Mouse (Mus musculus): ENCODE results near the gene Gtf2i.
"Not testable (repeated sequence)": the region's sequence is repeated elsewhere in the genome, so short reads cannot be mapped to it uniquely, and the experiment has no call there.

Gene Gtf2i

DNA sequence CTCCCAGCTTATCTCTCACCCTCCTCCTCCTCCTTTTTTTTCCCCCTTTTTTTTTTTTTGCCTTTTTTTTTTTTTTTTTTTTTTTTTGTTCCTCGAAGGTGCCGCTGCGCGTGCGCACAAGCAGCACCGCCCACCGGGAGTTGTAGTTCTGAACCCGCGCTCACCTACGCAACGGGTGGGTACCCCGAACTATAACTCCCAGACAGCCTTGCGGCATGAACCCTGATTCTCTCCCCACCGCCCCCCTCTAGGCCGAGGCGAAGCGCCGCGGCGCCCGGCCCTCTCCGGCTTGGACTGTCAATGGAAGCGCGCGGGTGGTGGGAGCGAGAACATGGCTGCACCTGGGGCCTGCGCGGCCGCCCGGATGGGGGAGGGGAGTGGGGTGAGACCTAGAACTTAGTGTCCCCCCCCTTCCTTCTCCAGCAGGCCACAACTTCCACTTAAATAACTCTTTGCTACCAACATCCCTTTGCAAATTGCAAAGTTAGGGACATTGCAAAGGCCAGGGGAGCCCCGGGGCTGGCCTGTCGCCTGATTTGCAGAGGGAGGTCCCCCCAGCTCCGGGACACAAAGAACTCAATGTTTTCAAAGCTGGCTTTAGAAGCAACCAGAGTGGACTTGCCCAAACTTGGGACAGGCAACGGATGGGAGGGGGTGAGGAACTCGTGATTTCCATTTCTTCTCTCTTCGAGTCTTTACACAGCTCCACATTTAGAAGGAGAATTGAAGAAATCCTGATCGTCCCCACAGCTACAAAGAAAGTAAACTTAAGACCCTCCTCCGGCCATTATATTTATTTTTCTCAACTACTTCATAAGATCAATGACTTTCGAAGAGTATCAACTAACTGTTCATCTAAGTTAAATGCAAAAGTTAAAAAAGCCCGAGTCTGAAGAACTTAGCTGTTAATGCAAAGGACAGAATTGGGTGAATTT, at the start of gene Gtf2i:
Gtf2i (minus strand) TSS at position 73 of the 935 bp plus-strand sequence.
- peak; percentile 79 for DNase-seq (ENCODE audit: low read depth, low spot score)

DNA sequence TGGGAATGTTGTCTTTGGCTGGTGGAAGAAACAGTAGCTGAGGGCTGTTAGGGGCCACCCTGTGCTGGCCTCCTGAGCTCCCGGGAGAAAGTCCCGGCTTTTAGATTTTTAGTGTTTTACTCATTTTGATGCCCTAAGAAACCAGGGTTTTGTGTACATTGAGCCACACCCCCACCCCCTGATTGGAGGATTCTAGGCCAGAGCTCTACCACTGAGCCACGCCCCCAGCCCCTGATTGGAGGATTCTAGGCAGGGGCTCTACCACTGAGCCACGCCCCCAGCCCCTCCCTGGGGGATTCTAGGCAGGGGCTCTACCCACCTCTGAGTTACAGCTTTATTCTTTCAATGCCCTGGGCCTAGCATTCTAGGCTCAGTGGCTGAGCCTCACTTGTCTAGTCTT, 44.5 kb upstream of the Gtf2i start:
- DNase-seq (ENCODE audit: low read depth, low spot score), result no peak

DNA sequence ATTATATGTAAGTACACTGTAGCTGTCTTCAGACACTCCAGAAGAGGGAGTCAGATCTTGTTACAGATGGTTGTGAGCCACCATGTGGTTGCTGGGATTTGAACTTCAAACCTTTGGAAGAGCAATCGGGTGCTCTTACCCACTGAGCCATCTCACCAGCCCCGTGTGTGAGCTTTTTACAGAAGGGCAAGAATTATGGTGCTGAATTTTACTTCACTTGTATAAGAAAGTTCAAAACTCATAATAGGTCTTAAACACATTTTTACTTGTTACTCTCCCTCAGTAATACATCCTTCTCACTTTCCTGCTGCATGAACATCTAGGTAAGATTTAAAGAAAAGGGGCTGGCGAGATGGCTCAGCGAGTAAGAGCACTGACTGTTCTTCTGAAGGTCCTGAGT, 40.8 kb upstream of the Gtf2i start:
- DNase-seq (ENCODE audit: low read depth, low spot score), result not testable (repeated sequence)

DNA sequence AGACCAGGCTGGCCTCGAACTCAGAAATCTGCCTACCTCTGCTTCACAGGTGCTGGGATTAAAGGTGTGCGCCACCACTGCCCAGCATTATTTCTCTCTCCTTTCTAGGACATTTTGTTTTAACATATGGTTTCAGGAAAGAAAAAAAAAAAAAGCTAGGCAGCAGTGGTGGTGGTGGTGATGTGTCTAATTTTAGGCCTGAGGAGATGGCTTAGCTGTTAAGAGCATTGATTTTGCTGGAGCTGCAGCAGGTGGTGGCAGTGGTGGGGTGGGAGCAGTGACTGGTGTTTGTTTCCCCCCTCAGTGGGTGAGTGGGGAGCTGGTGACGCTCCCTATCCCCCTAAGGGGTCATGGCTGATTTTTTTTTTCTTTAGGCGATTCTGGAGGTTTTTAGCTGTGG, 38.6 kb upstream of the Gtf2i start:
- no peak for DNase-seq (ENCODE audit: low read depth, low spot score)

DNA sequence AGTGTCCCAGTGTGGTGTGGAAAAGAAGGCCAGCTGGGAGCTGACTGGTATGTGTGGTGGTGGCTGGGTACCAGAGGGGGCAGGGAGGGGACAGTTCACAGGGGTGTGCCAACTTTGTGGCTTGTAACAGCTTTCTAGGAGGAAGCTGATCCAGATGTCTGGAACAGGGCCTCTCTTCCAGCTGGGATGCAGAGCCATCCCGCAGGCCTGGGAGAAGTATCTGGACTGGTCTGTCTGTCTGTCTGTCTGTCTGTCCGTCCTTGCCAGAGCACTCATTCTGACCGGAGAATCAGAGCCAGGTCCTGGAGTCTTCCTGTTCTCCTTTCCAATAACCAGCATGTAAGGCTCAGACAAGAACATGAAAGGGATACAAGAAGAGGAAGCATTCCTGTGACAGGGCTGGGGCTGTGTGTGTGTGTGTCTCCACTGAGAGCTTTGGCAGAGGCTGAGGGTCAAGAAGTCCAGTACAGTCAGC, 38.0 kb upstream of the Gtf2i start:
- no peak for DNase-seq (ENCODE audit: low read depth, low spot score)

DNA sequence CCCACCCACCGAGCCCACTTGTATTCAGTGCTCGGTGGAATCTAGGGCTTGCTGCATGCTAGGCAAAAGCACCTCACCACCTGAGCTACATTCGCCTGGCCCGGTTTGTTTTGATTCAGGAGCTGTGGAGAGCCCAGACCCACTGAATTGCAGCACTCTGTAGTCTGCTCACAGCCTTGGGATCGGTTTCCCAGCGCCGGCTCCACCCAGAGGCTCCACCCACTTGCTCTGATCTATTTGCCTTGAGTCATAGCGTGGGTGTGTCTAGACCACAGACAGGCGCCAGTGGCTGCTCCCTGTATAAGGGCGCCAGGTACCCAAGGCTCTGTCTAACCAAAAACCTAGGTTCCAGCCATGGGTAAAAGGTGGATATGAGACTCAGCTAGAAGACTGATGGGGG, 36.1 kb upstream of the Gtf2i start:
- peak; percentile 43 for DNase-seq (ENCODE audit: low read depth, low spot score)

GRCm38 (mm10) chr5:134347066-134347465, 32.5 kb upstream of the Gtf2i start:
- DNase-seq (ENCODE audit: low read depth, low spot score), result no peak

GRCm38 (mm10) chr5:134345449-134345848, 30.9 kb upstream of the Gtf2i start:
- no peak for DNase-seq (ENCODE audit: low read depth, low spot score)

GRCm38 (mm10) chr5:134344076-134344475, 29.5 kb upstream of the Gtf2i start:
- no peak for DNase-seq (ENCODE audit: low read depth, low spot score)

DNA sequence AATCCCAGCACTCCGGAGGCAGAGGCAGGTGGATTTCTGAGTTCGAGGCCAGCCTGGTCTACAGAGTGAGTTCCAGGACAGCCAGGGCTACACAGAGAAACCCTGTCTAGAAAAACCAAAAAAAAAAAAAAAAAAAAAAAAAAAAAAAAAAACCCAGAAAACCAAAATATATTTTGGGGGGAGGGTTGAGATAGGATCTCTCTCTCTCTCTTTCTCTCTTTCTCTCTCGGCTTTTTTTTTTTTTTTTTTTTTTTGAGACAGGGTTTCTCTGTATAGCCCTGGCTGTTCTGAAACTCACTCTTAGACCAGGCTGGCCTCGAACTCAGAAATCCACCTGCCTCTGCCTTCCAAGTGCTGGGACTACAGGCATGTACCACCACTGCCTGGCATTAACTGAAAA, 29.0 kb upstream of the Gtf2i start:
- not testable (repeated sequence) for DNase-seq (ENCODE audit: low read depth, low spot score)

DNA sequence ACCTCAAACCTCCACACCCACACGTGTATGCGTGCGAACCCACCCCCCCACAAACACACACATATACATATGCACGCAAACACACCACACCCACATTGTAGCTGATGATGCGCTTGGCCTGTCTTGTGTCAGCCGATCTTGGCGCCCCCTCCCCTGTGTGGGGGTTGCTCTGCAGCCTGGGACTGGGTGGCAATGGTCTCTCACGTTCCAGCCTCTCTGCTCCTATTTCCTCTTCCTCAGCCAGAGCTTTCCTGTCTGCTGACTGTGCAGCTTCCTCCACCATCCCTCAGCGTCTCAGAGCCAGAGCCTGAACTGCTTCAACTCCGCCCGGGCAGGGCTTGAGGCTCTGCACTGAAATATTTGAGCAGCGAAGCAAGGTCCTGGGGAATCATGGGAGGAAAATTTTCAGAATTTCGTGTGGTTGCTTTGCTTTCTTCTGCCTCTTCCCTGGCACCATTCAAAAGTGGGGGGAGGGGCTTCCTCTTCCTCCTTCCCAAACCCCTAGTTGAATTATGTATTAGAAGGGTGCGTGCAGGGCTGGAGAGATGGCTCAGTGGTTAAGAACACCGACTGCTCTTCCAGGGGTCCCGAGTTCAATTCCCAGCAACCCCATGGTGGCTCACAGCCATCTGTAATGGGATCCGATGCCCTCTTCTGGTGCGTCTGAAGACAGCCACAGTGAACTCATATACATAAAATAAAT, 28.1 kb upstream of the Gtf2i start:
- no peak for DNase-seq (ENCODE audit: low read depth, low spot score)

DNA sequence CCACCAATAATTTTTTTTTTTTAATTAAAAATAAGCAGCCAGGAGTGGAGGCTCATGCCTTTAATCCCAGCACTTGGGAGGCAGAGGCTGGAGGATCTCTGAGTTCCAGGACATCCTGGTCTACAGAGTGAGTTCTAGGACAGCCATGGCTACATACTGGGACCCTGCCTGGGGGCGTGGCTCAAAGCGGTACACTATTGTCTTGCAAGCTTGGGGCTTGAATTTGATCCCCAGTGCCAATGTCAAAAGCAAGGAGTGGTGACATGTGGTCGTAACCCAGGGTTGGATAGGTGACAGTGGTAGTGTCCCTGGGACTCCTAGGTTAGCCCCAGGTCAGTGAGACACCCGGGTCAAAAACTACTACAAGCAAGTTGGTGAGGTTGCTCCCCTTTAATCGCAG, 27.2 kb upstream of the Gtf2i start:
- DNase-seq (ENCODE audit: low read depth, low spot score), result no peak

- no peak for DNase-seq (ENCODE audit: low read depth, low spot score)
These were observed 26.8 kb upstream of the Gtf2i start for GRCm38 (mm10) chr5:134341321-134341720.

DNA sequence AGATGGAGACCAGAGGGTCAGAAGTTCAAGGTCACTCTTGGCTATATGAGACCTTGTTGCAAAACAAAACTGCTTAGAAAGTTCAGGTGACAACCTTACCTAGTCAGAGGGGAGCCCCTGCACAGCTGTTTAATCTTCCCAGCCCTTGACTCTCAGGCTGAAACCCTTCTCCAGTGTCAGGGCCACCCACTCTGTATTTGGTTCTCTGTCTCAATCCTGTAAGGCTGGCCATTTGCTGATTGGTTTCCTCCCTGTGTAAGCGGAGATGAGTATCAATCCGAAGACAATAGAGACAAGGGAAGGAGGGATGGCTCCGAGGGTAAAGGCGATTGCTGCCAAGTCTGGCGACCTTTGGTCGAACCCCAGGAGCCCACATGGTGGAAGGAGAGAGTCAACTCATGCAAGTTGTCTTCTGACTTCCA, 25.6 kb upstream of the Gtf2i start:
- no peak for DNase-seq (ENCODE audit: low read depth, low spot score)

DNA sequence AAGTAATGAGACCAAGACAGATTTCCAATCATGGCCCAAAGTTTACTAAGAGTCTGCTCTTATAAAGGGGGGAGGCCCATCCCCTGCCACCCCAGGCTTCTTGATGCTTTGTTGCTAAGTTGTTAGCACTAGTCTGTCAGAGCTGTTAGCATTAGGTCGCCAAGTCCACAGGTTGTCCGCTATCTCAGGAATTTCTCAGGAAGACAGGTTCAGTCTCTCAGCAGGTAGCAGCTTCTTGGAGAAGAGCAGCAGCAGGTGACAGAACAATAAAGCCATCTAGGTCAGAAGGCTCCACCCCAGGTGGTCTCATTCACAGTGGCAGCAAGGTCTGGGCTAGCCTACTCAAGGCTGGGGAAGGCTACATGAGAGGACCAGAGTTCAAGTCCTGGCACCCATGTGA, 22.5 kb upstream of the Gtf2i start:
- DNase-seq (ENCODE audit: low read depth, low spot score), result not testable (repeated sequence)

GRCm38 (mm10) chr5:134332743-134333142, 18.2 kb upstream of the Gtf2i start:
- DNase-seq (ENCODE audit: low read depth, low spot score), result no peak

DNA sequence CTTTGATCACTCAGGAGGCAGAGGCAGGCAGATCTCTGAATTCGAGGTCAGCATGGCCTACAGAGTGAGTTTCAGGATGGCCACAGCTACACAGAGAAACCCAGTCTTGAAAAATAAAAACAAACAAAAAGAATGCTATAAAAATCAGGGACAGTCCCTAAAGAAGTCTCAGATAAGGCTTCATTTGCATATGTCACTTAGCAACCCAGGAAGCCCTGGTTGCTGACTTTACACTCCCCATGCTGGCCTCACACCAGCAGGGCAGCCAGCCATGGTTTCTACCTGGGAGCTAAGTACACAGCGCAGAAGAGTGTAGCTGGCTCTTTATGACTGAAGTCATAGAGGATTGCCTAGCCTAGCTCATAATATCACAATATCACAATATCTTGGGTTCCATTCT, 15.5 kb upstream of the Gtf2i start:
- DNase-seq (ENCODE audit: low read depth, low spot score), result no peak

DNA sequence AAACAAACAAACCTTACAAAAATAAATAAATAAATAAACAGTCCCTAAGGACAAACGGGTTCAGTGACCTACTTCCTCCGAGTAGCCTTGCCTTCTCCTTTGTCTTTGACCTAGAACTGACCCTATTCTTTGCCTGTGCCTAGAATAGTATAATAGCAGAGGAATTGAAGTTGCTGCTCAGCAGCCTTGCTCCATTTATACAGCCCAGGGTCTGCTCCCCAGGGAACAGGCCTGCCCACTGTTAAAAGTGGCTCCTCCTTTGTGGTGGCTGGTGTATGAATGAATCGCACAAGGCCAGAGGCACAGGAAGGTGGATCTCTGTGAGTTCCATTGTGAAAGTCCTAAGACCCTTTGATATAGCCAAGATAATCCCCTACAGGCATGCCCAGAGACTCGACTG, 14.8 kb upstream of the Gtf2i start:
- DNase-seq (ENCODE audit: low read depth, low spot score), result no peak

DNA sequence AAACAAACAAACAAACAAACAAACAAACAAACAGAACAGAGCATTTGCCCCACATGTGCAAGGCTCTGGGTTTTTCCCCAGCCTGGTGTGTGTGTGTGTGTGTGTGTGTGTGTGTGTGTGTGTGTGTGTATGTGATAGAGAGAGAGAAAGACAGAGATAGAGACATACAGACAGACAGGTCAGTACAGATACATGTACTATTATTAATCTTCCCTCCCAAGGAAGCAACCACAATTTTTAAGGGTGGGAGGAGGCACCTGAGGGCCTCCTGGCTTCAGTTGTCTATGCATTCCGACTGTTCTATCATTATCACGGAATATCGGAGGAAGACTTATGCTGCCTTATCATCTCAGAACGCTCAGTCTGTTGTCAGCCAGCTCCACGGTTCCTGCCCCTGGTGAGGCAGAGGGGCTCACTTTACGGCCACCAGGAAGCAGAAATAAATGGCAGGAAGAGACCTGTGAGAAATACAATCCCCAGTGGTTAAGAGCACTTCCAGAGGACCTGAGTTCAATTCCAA, 14.0 kb upstream of the Gtf2i start:
- DNase-seq (ENCODE audit: low read depth, low spot score), result no peak

DNA sequence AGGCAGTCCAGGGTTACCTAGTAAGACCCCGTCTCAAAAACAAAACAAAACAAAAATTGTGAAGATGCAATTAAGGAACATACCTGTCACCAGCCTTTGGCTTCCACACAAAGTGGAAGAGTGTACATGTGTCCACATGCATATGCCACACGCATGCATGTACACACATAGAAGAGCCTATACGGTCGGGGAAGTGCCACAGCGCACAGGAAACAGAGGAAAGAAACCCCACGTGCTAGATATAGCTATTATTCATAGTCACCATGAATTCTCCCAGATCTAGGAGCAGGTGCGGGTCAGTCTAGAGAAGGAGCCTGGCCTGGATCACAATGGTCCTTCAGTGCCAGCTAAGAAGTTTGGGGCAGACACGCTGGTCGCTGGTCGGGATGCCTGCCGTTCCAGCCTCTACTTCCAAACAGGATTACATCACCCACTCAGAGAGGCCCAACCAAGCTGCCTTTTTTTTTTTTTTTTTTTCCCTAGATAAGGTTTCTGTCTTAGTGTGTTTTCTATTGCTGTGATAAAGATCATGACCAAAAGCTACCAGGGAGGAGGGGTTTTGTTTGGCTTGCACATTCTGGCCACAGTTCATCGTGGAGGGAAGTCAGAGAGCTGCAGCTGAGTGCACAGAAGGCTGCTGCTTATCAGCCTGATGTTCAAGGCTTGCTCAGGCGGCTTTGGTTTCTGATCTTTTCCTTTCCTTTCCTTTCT, 11.5 kb upstream of the Gtf2i start:
- no peak for DNase-seq (ENCODE audit: low read depth, low spot score)

DNA sequence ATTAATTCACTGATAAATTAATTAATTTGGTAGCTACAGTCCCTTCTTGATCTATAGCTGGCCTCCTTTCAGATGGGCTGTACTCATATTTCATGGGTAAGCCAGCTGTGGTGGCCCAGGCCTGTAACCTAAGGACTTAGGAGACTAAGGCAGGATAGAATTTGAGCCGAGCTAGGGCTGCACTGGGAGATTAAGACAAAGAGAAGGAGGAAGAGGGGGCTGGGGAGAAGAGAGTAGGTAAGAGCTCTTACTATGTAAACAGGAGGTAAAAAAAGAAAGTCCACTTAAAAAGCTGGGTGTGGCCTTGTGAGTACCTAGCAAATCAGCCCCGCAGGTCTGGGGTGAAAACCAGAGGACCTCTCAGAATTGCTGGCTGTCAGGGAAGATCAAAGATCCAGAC, 9.3 kb upstream of the Gtf2i start:
- DNase-seq (ENCODE audit: low read depth, low spot score), result no peak

DNA sequence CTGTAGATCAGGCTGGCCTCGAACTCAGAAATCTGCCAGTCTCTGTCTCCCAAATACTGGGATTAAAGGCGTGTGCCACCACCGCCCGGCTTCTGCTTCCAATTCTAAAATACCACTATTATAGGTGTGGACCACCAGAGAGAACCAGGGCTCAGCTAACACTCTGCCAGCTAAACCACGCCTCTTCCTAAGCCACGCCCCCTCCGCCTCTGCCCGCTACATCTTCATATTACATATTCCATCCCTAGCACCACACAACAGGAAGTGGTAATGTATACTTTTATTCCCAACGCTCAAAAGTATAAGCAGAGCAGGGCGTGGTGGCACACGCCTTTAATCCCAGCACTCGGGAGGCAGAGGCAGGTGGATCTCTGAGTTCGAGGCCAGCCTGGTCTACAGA, 8.8 kb upstream of the Gtf2i start:
- DNase-seq (ENCODE audit: low read depth, low spot score), result no peak
